Mouse (Mus musculus): ENCODE measurements around the gene Nr2c2.

GRCm38 (mm10) chr6:92057768-92058167 lies 33.4 kb upstream of the Nr2c2 start:
- TF ChIP-seq ZNF384 (IDR thresholded peaks at IDR 0.05; ENCODE audit: low read depth, low read length) = no peak
- TF ChIP-seq MAFK (IDR thresholded peaks at IDR 0.05; ENCODE audit: insufficient read depth, low read depth, low read length) = no peak
- no peak for TF ChIP-seq CHD2 (IDR thresholded peaks at IDR 0.05; ENCODE audit: low read depth, low read length)
- TF ChIP-seq HCFC1 (IDR thresholded peaks at IDR 0.05; ENCODE audit: borderline replicate concordance, insufficient read depth, low read length) = no peak

Data from ES-E14 (cell line).